Mouse (Mus musculus) urinary bladder, adult 18-20 months (tissue): ENCODE measurements around the gene Mtg2.

ENCODE experiments used
- DNase-seq, 2 experiments: peaks; one replicate each; pipeline ENCODE4 v3.0.0; 2022; ENCODE audit warnings: low spot score in 2 of 2, mixed read lengths in 2 of 2

Mtg2 gene

GRCm38 (mm10) chr2:180104659-180105377 lies 34.4 kb downstream of the Mtg2 start:
- no peak for DNase-seq

- DNase-seq: no peak
Observed at GRCm38 (mm10) chr2:180105441-180106190, 35.2 kb downstream of the Mtg2 start.

- DNase-seq: no peak
Observed at GRCm38 (mm10) chr2:180107081-180107480, 36.7 kb downstream of the Mtg2 start.

- no peak for DNase-seq
Observed at GRCm38 (mm10) chr2:180108285-180108684, 37.9 kb downstream of the Mtg2 start.

- peak; percentile 50 to 71 for DNase-seq
Observed at GRCm38 (mm10) chr2:180113909-180114890, 43.8 kb downstream of the Mtg2 start.

GRCm38 (mm10) chr2:180115279-180115678 lies 44.9 kb downstream of the Mtg2 start:
- peak; percentile 56 to 78 for DNase-seq

GRCm38 (mm10) chr2:180116081-180116493 lies 45.7 kb downstream of the Mtg2 start:
- DNase-seq: peak; percentile 52 to 76

- no peak for DNase-seq
Observed at GRCm38 (mm10) chr2:180116741-180117484, 46.5 kb downstream of the Mtg2 start.

- peak; percentile 15 to 31 for DNase-seq
Observed at GRCm38 (mm10) chr2:180117485-180118194, 47.3 kb downstream of the Mtg2 start.

- DNase-seq: peak; percentile 99 to 100
Observed at GRCm38 (mm10) chr2:180118661-180119438, 48.5 kb downstream of the Mtg2 start, which contains the start of gene Osbpl2. TSS of gene Osbpl2 (plus strand) at chr2:180119306.

- no peak for DNase-seq
Observed at GRCm38 (mm10) chr2:180119439-180120291, 49.3 kb downstream of the Mtg2 start.

GRCm38 (mm10) chr2:180120292-180120761 lies 49.9 kb downstream of the Mtg2 start:
- no peak for DNase-seq

- DNase-seq: no peak
Observed at GRCm38 (mm10) chr2:180124192-180124591, 53.8 kb downstream of the Mtg2 start.

GRCm38 (mm10) chr2:180126195-180126594 lies 55.8 kb downstream of the Mtg2 start:
- peak in 1 of 2 experiments; percentile 42 for DNase-seq

GRCm38 (mm10) chr2:180127675-180128074 lies 57.3 kb downstream of the Mtg2 start:
- no peak for DNase-seq

- no peak for DNase-seq
Observed at GRCm38 (mm10) chr2:180133231-180133630, 62.8 kb downstream of the Mtg2 start.

- DNase-seq: no peak
Observed at GRCm38 (mm10) chr2:180133911-180134310, 63.5 kb downstream of the Mtg2 start.

GRCm38 (mm10) chr2:180135414-180135813 lies 65.0 kb downstream of the Mtg2 start:
- no peak for DNase-seq
